Mouse (Mus musculus) hindbrain, embryonic 11.5 days (tissue): ENCODE measurements at regions not wholly inside any gene's neighbourhood (a gene's known extent, or its start where the extent isn't known, plus 50 kb on each side); places are given as distances from the start of the nearest gene placed in this dataset.

Source experiments
- ATAC-seq: fragments of 200-750 bp; cut with Nextera tagmentation; 2 replicates; pipeline ENCODE4 v1.8.0; 2017; ENCODE audit warnings: mild to moderate bottlenecking, moderate TSS enrichment, moderate library complexity; ENCODE audit not compliant: low FRiP score
- DNase-seq: peaks from one replicate; pipeline ENCODE4 v3.0.0-alpha.2; 2015; ENCODE audit warnings: low spot score
- H3K27ac ChIP-seq: fragments of 300-500 bp; sonication (generic); 2 replicates; pipeline ENCODE4 v1.5.1; 2014; ENCODE audit warnings: mild to moderate bottlenecking, low read depth, low read length
- H3K27me3 ChIP-seq: fragments of 300-500 bp; sonication (generic); 2 replicates; pipeline ENCODE4 v1.6.1; 2014; ENCODE audit warnings: mild to moderate bottlenecking, low read length, moderate library complexity, mixed read lengths; ENCODE audit not compliant: control insufficient read depth, insufficient read depth
- H3K36me3 ChIP-seq: fragments of 300-500 bp; sonication (generic); 2 replicates; pipeline ENCODE4 v1.6.1; 2014; ENCODE audit warnings: mild to moderate bottlenecking, low read length, moderate library complexity, mixed read lengths; ENCODE audit not compliant: control insufficient read depth, insufficient read depth
- H3K4me1 ChIP-seq: fragments of 300-500 bp; sonication (generic); replicated peaks from 2 replicates; pipeline ENCODE4 v1.6.1; 2014; ENCODE audit warnings: low read length, mixed read lengths; ENCODE audit not compliant: control insufficient read depth, insufficient read depth
- H3K4me2 ChIP-seq: fragments of 300-500 bp; sonication (generic); replicated peaks from 2 replicates; pipeline ENCODE4 v1.6.1; 2014; ENCODE audit warnings: mild to moderate bottlenecking, low read depth, low read length
- H3K4me3 ChIP-seq: fragments of 300-500 bp; sonication (generic); 2 replicates; pipeline ENCODE4 v1.5.1; 2014; ENCODE audit warnings: low read depth, low read length
- H3K9ac ChIP-seq: fragments of 300-500 bp; sonication (generic); 2 replicates; pipeline ENCODE4 v1.6.1; 2014; ENCODE audit warnings: low read depth, low read length
- H3K9me3 ChIP-seq: fragments of 300-500 bp; sonication (generic); 2 replicates; pipeline ENCODE4 v1.6.1; 2016; ENCODE audit warnings: low read length; ENCODE audit not compliant: control insufficient read depth
- WGBS: fragments of 180-500 bp; shearing (Covaris S2); extraction: QIAGEN DNeasy Blood & Tissue Kit; methylation state at CpG from one replicate; pipeline ENCODE4 v1.1.7; 2014; 5-methylcytosine and 5-hydroxymethylcytosine counted together

GRCm38 (mm10) chr11:117413133-117413532 is 71.0 kb upstream of the Gm11733 start:
- no peaks in the 10 kb centered on the region for H3K36me3 ChIP-seq
- H3K27ac ChIP-seq, result no peak overlapping the region
- peaks cover 18% of the 10 kb centered on the region for H3K4me1 ChIP-seq
- H3K9me3 ChIP-seq, result no peaks in the 10 kb centered on the region
- H3K4me3 ChIP-seq, result no peak overlapping the region
- H3K9ac ChIP-seq, result no peak overlapping the region
- peaks cover 6% of the 10 kb centered on the region for H3K27me3 ChIP-seq
- WGBS, result 31% methylated on average over 7 of the region's 7 CpGs
- DNase-seq, result no peak
- no peak overlapping the region for H3K4me2 ChIP-seq
- no peak for ATAC-seq

GRCm38 (mm10) chr11:117413942-117414705 is 70.0 kb upstream of the Gm11733 start:
- H3K9ac ChIP-seq, result no peak overlapping the region
- no peaks in the 10 kb centered on the region for H3K9me3 ChIP-seq
- peaks cover 14% of the 10 kb centered on the region for H3K4me1 ChIP-seq
- ATAC-seq (no peak), DNase-seq (no peak)
- no peak overlapping the region; the same call in 1 of the 2 replicates for H3K4me2 ChIP-seq
- peaks cover 6% of the 10 kb centered on the region for H3K27me3 ChIP-seq
- WGBS, result 13% methylated on average over 11 of the region's 11 CpGs
- H3K36me3 ChIP-seq, result no peaks in the 10 kb centered on the region
- no peak overlapping the region for H3K27ac ChIP-seq
- no peak overlapping the region for H3K4me3 ChIP-seq

GRCm38 (mm10) chr11:117414871-117415323 is 69.3 kb upstream of the Gm11733 start:
- Histone ChIP-seq H3K4me2 (peak overlapping the region; percentile 50), H3K9ac (peak overlapping the region; percentile 25; the same call in 1 of the 2 replicates), H3K9me3 (no peaks in the 10 kb centered on the region), H3K4me3 (peak overlapping the region; percentile 21), H3K27me3 (peaks cover 6% of the 10 kb centered on the region), H3K4me1 (peaks cover 11% of the 10 kb centered on the region), H3K36me3 (no peaks in the 10 kb centered on the region), H3K27ac (peak overlapping the region; percentile 42)
- under 1% methylated on average over 21 of the region's 21 CpGs for WGBS
- DNase-seq (peak; percentile 56), ATAC-seq (no peak)

GRCm38 (mm10) chr11:117415466-117415865 is 68.7 kb upstream of the Gm11733 start:
- 2% methylated on average over 14 of the region's 14 CpGs for WGBS
- Histone ChIP-seq H3K9me3 (no peaks in the 10 kb centered on the region), H3K4me3 (no peak overlapping the region), H3K9ac (no peak overlapping the region), H3K4me1 (peaks cover 6% of the 10 kb centered on the region), H3K27ac (no peak overlapping the region), H3K36me3 (no peaks in the 10 kb centered on the region), H3K4me2 (peak overlapping the region; percentile 50), H3K27me3 (peaks cover 6% of the 10 kb centered on the region)
- ATAC-seq (no peak), DNase-seq (no peak)

GRCm38 (mm10) chr11:117415955-117416354 is 68.2 kb upstream of the Gm11733 start:
- Histone ChIP-seq H3K4me3 (no peak overlapping the region), H3K4me2 (no peak overlapping the region), H3K27me3 (peaks cover 6% of the 10 kb centered on the region)

GRCm38 (mm10) chr11:117416984-117417670 is 67.0 kb upstream of the Gm11733 start:
- Histone ChIP-seq H3K4me3 (no peak overlapping the region), H3K9me3 (no peaks in the 10 kb centered on the region), H3K27me3 (peaks cover 6% of the 10 kb centered on the region), H3K4me1 (peaks cover 6% of the 10 kb centered on the region), H3K36me3 (no peaks in the 10 kb centered on the region), H3K27ac (no peak overlapping the region), H3K9ac (no peak overlapping the region), H3K4me2 (no peak overlapping the region)
- WGBS, result 56% methylated on average over 8 of the region's 8 CpGs
- DNase-seq (no peak), ATAC-seq (no peak)

More at GRCm38 (mm10) chr11:117415955-117416354, 68.2 kb upstream of the Gm11733 start:
- Histone ChIP-seq H3K9ac (no peak overlapping the region), H3K9me3 (no peaks in the 10 kb centered on the region), H3K27ac (no peak overlapping the region), H3K36me3 (no peaks in the 10 kb centered on the region), H3K4me1 (peaks cover 6% of the 10 kb centered on the region)
- DNase-seq (no peak), ATAC-seq (no peak)
- WGBS, result 7% methylated on average over 13 of the region's 13 CpGs

- peaks cover 6% of the 10 kb centered on the region for H3K4me1 ChIP-seq
- 44% methylated on average over 9 of the region's 9 CpGs for WGBS
- ATAC-seq (no peak), DNase-seq (no peak)
- no peaks in the 10 kb centered on the region for H3K36me3 ChIP-seq
- no peak overlapping the region for H3K9ac ChIP-seq
- H3K4me3 ChIP-seq, result no peak overlapping the region
- H3K27me3 ChIP-seq, result peaks cover 4% of the 10 kb centered on the region
- no peak overlapping the region for H3K27ac ChIP-seq
- H3K4me2 ChIP-seq, result no peak overlapping the region
- H3K9me3 ChIP-seq, result no peaks in the 10 kb centered on the region
These were observed 66.1 kb upstream of the Gm11733 start for GRCm38 (mm10) chr11:117417959-117418574.

- H3K36me3 ChIP-seq, result no peaks in the 10 kb centered on the region
- H3K4me2 ChIP-seq, result no peak overlapping the region
- H3K4me3 ChIP-seq, result no peak overlapping the region
- ATAC-seq (no peak), DNase-seq (no peak)
- H3K4me1 ChIP-seq, result peaks cover 6% of the 10 kb centered on the region
- 61% methylated on average over 3 of the region's 3 CpGs for WGBS
- no peak overlapping the region for H3K9ac ChIP-seq
- no peaks in the 10 kb centered on the region; the same call in none of the 2 replicates for H3K27me3 ChIP-seq
- no peaks in the 10 kb centered on the region for H3K9me3 ChIP-seq
- no peak overlapping the region for H3K27ac ChIP-seq
These were observed 65.2 kb upstream of the Gm11733 start for GRCm38 (mm10) chr11:117418939-117419338.
